Mouse (Mus musculus) megakaryocyte, embryonic 14.5 days (primary cell): ENCODE results near the gene Bnc2. TPM values are rescaled to one million over a fixed set of nuclear protein-coding genes. Genes with fewer than 3 reads are reported as not detected.

Experiments used
- H3K27me3 ChIP-seq: replicated peaks from 2 replicates; pipeline ENCODE3; 2012; ENCODE audit warnings: inconsistent platforms
- H3K36me3 ChIP-seq: replicated peaks from 2 replicates; pipeline ENCODE3; 2012; ENCODE audit warnings: low read length, inconsistent platforms, mixed read lengths
- H3K4me1 ChIP-seq: 2 replicates; pipeline ENCODE4 v1.6.1; 2012; ENCODE audit warnings: inconsistent platforms
- H3K4me3 ChIP-seq: replicated peaks from 2 replicates; pipeline ENCODE3; 2012; ENCODE audit warnings: moderate library complexity, mild to moderate bottlenecking, inconsistent platforms
- H3K9me3 ChIP-seq: 2 replicates; pipeline ENCODE4 v1.6.1; 2012; ENCODE audit warnings: inconsistent platforms
- FLI1 ChIP-seq: IDR thresholded peaks from 2 replicates; pipeline ENCODE4 v1.6.1; 2012; ENCODE audit warnings: low read length, inconsistent platforms, mixed read lengths
- GATA1 ChIP-seq: IDR thresholded peaks from 3 replicates; pipeline ENCODE4 v1.6.1; 2012; ENCODE audit warnings: mixed read lengths, low read length, inconsistent platforms, borderline replicate concordance
- polyA plus RNA-seq: library from polyadenylated mRNA; stranded (reverse); fragments of >175 nt; gene quantifications from 2 replicates; pipeline ENCODE4 v1.2.3, GENCODE M21; 2012; ENCODE audit warnings: low replicate concordance; ENCODE audit not compliant: insufficient read depth

Gene Bnc2
- polyA plus RNA-seq, 1 experiment = not detected

- Histone ChIP-seq H3K4me1 (no peaks in the 10 kb centered on the region), H3K4me3 (no peak overlapping the region), H3K27me3 (no peaks in the 10 kb centered on the region), H3K36me3 (no peaks in the 10 kb centered on the region), H3K9me3 (0 out of 2 replicates have a peak, but pooled peaks cover 3% of the 10 kb centered on the region)
- TF ChIP-seq GATA1 = no peak
- TF ChIP-seq FLI1 = no peak
Measured at GRCm38 (mm10) chr4:84330509-84330908, 344.6 kb downstream of the Bnc2 start.

DNA sequence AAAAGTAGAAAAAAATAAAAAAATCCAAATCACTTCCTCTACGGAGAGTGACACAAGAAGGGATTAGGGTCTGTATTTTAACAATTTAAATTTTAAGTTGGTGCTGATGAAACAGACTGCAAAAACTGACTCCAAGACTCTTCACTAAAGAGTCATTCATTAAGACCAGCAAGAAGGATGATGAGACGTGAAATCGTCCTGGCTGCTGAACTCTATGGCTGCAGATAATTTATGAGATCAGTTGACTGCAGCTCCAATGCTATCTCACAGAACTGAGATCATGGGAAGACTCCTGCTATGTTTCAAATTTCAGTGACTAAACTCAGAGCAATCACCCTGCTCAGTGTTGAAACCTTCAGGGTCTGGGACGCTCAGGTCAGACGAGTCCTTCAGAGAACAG is 345.4 kb downstream of the Bnc2 start:
- 0 out of 2 replicates have a peak, but pooled peaks cover 3% of the 10 kb centered on the region for H3K9me3 ChIP-seq
- no peak overlapping the region for H3K4me3 ChIP-seq
- H3K4me1 ChIP-seq = no peaks in the 10 kb centered on the region
- no peaks in the 10 kb centered on the region for H3K27me3 ChIP-seq
- TF ChIP-seq FLI1 (no peak), GATA1 (no peak)
- H3K36me3 ChIP-seq = no peaks in the 10 kb centered on the region

- Histone ChIP-seq H3K27me3 (no peaks in the 10 kb centered on the region), H3K4me1 (no peaks in the 10 kb centered on the region; the same call in 1 of the 2 replicates), H3K9me3 (no peaks in the 10 kb centered on the region), H3K4me3 (no peak overlapping the region), H3K36me3 (no peaks in the 10 kb centered on the region)
- TF ChIP-seq GATA1 (no peak), FLI1 (no peak)
Measured at GRCm38 (mm10) chr4:84324371-84324770, 350.7 kb downstream of the Bnc2 start.

DNA sequence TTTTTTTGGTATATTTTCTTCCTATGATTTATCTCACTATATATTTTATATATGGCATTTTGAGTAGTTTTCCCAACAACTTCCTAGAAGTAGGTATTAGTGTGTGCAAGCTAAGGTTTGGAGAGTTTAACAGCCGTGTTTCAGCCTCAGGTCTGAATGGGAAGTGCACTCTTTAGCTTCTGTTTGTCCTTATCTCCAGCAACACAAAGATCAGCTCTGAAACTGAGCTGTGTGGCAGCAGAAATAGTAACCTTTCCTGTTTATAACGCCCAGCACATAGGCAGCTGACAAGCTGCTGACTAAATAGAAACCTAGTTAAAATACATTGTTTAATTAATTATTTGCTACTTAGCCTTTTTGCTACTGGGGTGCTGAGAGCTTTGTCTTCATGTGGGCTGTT is 353.5 kb downstream of the Bnc2 start:
- TF ChIP-seq FLI1 (no peak), GATA1 (no peak)
- Histone ChIP-seq H3K9me3 (no peaks in the 10 kb centered on the region), H3K4me1 (no peaks in the 10 kb centered on the region; the same call in 1 of the 2 replicates)

GRCm38 (mm10) chr4:84317421-84317820 is 357.7 kb downstream of the Bnc2 start:
- no peaks in the 10 kb centered on the region for H3K36me3 ChIP-seq
- H3K4me1 ChIP-seq = no peaks in the 10 kb centered on the region; the same call in 1 of the 2 replicates
- no peak overlapping the region for H3K4me3 ChIP-seq
- no peaks in the 10 kb centered on the region for H3K9me3 ChIP-seq
- H3K27me3 ChIP-seq = no peaks in the 10 kb centered on the region
- TF ChIP-seq GATA1 (no peak), FLI1 (no peak)

More for the DNA sequence above, 353.5 kb downstream of the Bnc2 start:
- H3K36me3 ChIP-seq = no peaks in the 10 kb centered on the region
- no peak overlapping the region for H3K4me3 ChIP-seq
- no peaks in the 10 kb centered on the region for H3K27me3 ChIP-seq

- peaks cover 9% of the 10 kb centered on the region for H3K4me1 ChIP-seq
- no peaks in the 10 kb centered on the region for H3K36me3 ChIP-seq
- no peaks in the 10 kb centered on the region for H3K9me3 ChIP-seq
- TF ChIP-seq GATA1 (no peak), FLI1 (no peak)
- H3K4me3 ChIP-seq = no peak overlapping the region
- H3K27me3 ChIP-seq = no peaks in the 10 kb centered on the region
Measured at GRCm38 (mm10) chr4:84311371-84311770, 363.7 kb downstream of the Bnc2 start.

- H3K9me3 ChIP-seq = no peaks in the 10 kb centered on the region
- peaks cover 9% of the 10 kb centered on the region for H3K4me1 ChIP-seq
- H3K4me3 ChIP-seq = no peak overlapping the region
- H3K36me3 ChIP-seq = no peaks in the 10 kb centered on the region
- H3K27me3 ChIP-seq = no peaks in the 10 kb centered on the region
- TF ChIP-seq FLI1 (no peak), GATA1 (no peak)
Measured at GRCm38 (mm10) chr4:84310851-84311250, 364.2 kb downstream of the Bnc2 start.

DNA sequence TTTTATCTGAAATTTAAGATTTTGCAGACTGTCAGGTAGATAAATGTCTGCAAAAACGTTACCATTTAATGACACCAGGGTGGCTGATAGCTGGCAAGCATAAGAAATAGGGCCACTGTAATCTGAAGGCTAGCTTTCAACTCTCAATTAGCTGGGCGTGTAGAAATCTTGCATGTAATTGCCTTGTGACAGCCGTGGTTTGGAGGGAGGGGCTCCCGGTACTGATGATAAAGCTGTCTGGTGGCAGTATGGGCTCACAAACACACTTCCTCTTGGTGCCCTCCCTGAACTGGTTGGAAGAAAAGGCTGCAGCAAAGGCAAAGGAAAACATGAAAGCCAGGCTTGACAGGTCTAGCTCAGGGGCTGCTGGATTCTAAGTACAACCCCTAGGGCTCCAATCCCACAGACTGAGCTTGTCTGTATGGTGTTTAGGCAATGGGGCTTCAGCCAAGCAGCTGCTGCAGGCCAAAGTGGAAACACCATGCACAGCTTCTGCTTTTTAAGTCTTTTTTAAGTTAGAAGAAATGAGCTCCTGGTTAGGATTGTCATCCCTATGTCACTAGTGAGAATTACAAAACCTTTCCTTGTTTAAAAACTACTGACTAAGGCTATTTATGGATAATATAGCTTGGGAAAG is 366.7 kb downstream of the Bnc2 start:
- H3K27me3 ChIP-seq = no peaks in the 10 kb centered on the region
- TF ChIP-seq GATA1 = no peak
- no peak for TF ChIP-seq FLI1
- peaks cover 9% of the 10 kb centered on the region for H3K4me1 ChIP-seq
- no peak overlapping the region for H3K4me3 ChIP-seq
- no peaks in the 10 kb centered on the region for H3K36me3 ChIP-seq
- no peaks in the 10 kb centered on the region for H3K9me3 ChIP-seq

- Histone ChIP-seq H3K4me3 (no peak overlapping the region), H3K36me3 (no peaks in the 10 kb centered on the region), H3K4me1 (peaks cover 9% of the 10 kb centered on the region), H3K27me3 (no peaks in the 10 kb centered on the region), H3K9me3 (peaks cover 2% of the 10 kb centered on the region)
- TF ChIP-seq GATA1 (no peak), FLI1 (no peak)
Measured at GRCm38 (mm10) chr4:84306928-84307606, 368.0 kb downstream of the Bnc2 start.

DNA sequence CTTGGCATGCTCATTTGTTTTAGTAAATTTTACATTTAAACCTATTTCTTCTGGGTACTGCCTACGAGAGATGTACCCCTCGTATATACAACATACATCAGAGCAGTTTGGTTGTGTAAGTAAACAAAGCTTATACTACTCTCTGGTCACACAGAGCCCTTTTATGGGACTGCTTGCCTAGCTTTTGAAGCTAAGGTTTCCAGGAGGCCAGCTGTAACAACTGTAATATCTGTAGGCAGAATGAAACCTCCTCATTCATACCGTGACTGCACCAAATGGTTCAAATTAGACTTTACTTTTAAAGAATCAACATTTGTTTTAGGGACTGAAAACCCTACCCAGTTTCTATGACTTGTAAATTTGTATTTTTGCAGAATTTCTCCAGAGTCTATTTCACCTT is 372.1 kb downstream of the Bnc2 start:
- H3K36me3 ChIP-seq = no peaks in the 10 kb centered on the region
- H3K4me1 ChIP-seq = no peaks in the 10 kb centered on the region
- TF ChIP-seq FLI1 = no peak
- TF ChIP-seq GATA1 = no peak
- H3K27me3 ChIP-seq = no peaks in the 10 kb centered on the region
- H3K9me3 ChIP-seq = peaks cover 20% of the 10 kb centered on the region
- H3K4me3 ChIP-seq = no peak overlapping the region

DNA sequence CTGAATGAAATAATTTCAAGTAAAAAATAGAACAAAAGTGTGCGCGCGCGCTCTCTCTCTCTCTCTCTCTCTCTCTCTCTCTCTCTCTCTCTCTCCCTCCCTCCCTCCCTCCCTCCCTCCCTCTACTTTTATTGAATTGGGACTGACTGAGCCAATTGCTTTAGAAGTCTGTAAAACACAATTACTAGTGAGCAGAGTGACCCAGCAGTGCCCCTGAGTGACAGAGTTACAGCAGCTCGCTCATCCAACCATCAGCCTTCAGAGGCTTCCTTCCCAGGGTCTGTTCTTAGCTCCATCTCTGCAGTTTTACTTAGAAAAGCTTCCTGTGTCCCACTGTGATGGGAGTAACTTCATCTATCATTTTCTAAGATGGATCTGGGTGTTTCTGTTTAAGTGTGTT is 389.9 kb downstream of the Bnc2 start:
- TF ChIP-seq FLI1 (no peak), GATA1 (no peak)
- H3K4me3 ChIP-seq = no peak overlapping the region

More for the DNA sequence above, 389.9 kb downstream of the Bnc2 start:
- no peaks in the 10 kb centered on the region for H3K4me1 ChIP-seq
- H3K27me3 ChIP-seq = no peaks in the 10 kb centered on the region
- peaks cover 6% of the 10 kb centered on the region; the same call in 1 of the 2 replicates for H3K9me3 ChIP-seq
- no peaks in the 10 kb centered on the region for H3K36me3 ChIP-seq
